Mouse (Mus musculus) cerebellum, adult (tissue): ENCODE data around the gene Abhd12.
A peak's percentile ranks its signal among the peaks of the same experiment; 100 is the strongest.
"Not testable (repeated sequence)": the region's sequence is repeated elsewhere in the genome, so short reads cannot be mapped to it uniquely, and the experiment has no call there.

ENCODE experiments used
- ATAC-seq: cut with Nextera tagmentation; 2 replicates; pipeline ENCODE4 v1.9.2; 2017; ENCODE audit warnings: mild to moderate bottlenecking, moderate library complexity, mixed read lengths; ENCODE audit not compliant: insufficient number of reproducible peaks, low FRiP score, low TSS enrichment

The Abhd12 gene

DNA sequence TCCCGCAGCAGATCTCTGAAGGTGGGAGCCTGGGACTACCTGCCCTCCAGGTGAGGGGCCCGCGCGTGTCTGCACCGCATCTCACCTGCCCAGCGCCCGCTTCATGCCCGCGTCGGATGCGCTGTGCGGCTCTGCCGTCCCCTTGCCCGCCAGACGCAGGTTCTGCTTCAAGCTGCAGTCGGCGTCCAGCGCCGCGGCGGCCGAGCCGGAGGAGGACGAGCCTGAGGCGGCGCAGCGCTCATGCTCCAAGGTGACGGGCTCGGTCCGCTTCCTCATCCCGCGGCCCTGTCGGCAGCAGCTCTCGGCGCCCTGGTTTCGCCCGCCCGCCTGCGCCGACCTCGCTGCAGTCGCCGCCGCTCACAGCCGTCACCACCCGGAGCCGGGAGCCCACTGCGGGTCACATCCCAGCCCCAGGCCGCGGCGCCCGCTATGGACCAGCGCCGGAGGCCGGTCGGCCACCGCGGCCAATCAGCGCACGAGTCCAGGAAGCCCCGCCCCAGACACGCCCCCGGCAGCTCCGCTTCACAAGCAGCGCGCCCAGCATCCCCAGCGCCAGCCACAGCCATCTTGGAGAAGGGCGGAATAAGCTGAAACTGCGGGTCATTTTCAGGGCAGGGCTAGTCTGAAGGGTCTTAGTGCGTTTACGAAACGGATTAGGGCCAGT, at the start of gene Abhd12:
Abhd12 (minus strand) TSS at position 470 of the 664 bp plus-strand sequence.
- ATAC-seq = peak; percentile 96

DNA sequence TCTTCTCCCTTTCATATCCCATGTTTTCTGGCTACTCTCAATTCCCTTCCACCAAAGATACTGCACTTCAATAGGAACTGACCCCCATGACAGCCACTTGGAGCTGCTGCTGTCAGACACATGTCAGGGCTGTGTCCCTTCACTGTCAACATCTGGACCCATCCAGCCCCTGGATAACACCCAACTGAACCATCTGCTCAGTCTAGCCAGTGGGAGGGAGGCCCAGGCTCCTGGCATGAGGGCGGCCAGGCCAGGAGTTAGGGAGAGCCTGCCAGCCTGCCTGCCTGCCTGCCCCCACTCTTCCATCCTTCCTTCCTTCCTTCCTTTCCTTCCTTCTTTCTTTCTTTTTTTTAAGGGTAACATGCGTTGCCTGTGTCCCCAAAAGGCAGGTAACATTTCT, 46.7 kb upstream of the Abhd12 start:
- ATAC-seq = no peak

DNA sequence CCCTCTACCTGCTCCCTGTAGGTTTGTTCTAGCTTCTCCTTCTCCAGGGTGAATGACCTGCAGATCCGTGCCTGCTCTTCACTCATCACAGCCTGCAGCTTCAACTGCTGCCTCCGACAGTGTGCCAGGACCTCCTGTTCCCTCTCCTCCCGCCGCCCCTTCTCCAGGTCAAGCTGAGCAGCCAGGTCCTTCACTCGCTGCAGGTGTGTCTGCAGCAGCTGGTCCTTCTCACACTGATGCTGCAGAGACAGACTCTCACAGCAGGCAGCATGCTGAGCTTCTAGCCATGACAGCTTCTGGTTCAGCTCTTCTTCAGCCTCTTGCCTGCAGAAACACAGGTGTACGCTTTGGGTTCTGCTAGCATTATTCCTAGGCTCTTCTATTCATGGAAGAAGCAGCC, 45.5 kb upstream of the Abhd12 start:
- no peak for ATAC-seq

DNA sequence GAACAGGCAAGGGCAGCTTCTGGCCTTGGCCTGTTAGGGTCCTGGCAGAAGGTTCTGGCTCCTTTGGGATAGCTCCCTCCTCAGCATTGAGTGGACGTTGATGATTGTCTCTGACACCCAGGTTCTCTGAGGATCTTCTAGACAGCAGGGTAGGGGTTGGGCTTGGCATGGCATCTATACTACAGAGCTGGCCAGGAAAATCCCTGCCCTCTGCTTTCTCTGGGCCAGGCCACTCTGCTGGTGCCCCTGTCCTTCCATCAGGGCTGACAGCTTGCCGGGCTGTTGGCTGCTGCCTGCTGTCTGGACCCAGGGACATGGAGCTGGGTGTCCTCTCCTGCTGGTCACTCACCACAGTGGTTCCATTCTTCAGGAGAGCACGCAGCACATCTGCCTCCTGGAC, 45.1 kb upstream of the Abhd12 start:
- no peak for ATAC-seq

DNA sequence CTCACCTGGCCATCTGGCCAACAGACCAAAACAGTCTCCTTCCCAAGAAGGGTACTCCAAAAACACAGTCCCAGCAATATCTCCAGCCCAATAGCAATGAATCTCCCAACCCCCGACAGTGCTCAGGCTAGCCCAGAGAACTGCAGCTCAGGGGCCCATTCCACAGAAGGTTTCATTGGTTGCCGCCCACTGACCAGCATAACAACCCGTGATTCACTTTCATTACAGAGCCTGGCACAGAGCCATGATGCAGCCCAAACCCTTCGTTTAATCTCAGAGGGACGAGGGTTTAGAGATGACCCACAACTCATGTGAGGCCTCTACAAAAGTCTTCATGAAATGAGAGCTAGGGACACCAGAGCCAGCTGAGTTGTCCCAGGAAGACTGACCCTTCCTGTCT, 44.2 kb upstream of the Abhd12 start:
- ATAC-seq = no peak

DNA sequence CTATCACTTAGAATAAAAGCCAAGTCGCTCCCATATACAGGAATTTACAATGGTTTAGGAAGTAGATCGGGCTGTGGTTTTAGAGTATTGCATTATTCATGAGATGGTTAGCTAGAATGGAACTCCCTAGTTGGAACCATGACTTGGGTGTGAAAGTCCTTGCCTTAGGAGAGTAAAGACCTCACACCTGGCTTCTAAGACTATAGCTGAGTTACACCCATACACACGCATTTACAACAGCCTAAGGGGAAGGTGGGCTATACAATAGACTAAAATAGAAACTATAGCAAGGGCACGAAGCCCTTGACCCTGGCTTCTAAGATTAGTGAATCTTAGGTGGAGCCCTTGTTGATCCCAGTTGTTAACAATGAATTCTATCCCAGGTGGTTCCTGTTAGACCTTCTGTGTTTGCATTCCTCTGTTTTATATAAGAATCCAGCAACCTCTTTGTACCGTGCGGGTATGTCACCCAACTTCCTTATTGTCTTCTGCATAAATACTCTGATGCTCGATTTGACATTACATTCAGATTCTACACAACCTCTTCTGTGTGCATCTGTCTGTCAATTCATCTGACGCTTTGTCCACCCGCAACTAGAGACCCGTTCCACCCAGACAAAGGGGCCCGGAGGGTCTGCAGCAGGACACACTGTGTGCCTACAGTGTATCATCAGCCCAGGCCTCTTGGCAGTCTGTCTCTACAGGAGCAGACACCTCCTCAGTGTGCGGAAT, 43.5 kb upstream of the Abhd12 start:
- ATAC-seq = not testable (repeated sequence)

DNA sequence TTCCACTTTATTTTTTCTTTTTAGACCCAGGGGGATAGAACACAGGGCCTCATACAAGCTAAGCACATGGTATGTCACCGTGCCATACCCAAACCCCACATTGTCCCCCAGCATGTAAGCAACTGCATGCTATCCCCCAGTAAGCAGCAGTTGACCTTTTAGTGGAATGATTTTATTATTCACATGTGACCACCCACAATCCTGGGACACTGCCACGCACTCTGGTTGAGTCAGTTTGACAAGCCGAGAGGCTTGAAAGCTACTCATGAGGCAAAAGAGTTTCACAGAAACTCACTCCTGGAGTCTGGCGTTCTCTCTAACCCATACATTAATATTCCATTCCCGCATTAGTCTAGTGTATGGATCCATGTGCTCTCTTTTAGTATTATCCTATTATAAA, 42.8 kb upstream of the Abhd12 start:
- not testable (repeated sequence) for ATAC-seq

DNA sequence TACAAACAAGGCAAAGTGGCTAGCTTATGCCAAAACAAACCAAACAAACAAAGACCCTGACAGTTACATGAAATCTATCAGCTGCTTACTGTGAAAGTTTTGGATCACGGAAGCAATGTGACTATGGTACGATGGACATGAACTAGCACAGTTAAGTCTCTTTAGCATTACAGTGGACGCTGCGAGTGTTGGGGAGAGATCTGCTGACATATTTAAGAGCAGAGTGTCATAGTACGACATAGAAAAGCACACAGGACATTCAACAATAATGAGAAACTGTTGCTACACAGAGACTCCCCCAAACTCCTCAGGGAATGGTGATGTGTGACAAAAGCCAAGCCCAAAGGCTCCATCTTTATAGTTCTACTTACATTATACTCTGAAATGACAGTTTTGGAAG, 39.5 kb upstream of the Abhd12 start:
- no peak for ATAC-seq

DNA sequence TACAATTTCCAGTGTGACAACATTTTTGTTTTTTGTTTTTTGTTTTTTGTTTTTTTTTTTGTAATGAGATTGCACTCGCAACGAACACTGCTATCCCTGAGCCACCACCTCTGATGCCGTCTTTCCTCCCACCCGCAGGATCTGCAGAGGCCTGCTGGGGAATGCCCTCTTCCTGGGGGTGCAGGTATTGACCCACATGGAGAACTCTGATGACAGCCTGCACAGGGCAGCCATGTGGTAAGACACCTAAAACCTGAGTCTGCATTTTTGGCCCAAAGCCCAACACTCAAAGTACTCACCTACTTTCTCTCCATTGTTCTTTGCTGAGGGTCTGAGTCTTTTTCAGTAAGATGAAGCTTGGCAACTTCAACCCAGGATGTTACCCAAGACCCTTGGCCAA, 30.1 kb upstream of the Abhd12 start:
- no peak for ATAC-seq

DNA sequence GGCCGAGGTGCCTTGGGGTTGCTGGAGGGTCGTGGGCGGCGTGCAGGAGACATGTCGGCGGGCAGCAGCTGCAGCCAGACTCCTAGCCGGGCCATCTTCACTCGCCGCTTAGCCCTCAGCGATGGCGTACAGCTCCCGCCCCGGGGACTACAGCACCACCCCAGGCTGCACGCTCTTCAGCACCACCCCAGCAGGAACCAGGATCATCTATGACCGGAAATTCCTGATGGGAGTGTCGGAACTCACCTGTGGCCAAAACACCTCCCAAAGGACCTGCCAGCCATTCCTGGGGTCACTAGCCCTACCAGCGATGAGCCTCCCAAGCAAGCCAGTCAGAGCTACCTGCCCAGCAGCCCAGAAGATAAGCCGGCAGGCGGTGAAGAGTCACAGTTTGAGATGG, 28.9 kb upstream of the Abhd12 start:
- ATAC-seq = no peak

DNA sequence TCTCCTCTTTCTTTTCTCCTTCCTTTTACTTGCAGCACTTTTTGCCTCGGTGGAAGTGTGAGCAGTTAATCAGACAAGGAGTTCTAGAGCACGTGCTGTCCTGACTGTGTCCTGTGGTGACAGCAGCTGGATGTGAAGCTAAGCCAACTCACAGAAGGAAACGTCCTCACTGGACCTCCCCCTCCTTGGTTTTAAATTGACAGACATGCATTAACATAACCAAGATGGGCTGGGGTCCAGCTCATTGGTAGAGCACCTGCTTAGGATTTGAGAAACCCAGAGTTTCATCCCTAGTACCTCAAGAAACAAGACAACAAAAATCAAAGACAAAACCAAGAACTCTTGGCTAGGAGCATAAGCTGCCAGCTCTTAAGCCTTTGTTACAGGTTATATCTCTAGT, 26.3 kb upstream of the Abhd12 start:
- ATAC-seq = no peak

DNA sequence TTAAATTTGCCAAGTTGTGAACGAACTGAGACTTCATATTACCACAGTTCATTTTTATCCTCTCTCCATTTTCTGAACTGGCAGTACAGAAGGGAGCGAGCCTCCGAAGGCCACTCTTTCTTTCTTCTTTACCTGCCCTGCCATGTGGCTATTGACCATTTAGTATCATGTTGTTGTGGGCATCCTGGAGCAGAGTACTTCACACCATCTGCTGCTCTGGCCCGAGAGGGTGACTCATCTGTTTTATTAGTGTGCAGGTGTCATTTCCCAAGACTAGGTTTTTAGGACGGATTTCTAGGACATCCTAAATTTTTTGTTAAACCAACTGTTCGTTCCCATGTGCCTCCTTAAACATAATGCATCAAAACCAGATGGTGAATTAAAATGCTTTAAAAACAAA, 24.6 kb upstream of the Abhd12 start:
- ATAC-seq = no peak

DNA sequence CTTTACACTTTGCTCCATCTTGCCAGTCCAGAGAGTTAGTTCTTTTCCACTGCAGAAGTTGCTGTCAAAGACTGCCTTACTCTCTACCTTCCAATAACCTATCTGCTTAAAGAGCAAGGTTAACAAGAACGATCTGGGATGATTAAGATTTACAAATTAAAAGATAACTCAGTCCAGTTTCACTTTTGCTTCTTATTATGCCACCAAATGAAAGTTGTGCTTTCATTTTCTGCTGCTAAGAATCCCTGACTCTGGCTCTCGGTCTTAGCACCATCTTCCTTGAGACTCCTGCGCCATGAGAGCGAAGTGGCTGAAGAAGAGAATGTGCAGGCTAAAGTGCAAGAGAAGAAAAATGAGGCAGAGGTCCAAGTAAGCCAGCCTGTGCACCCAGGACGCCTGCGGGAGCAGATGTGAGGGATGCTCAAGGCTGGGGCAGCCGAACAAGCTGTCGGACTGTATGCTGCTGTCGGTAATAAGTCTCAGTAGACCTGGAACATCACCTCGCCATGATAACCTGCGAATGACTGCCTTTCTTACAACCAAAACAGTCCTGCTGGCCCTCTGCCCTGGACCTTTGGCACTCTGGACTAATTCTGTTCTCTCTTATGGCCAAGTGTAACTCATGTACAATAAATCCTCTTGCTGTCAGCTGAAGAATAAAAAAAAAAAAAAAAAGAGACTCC, 22.6 kb upstream of the Abhd12 start:
- ATAC-seq = no peak

DNA sequence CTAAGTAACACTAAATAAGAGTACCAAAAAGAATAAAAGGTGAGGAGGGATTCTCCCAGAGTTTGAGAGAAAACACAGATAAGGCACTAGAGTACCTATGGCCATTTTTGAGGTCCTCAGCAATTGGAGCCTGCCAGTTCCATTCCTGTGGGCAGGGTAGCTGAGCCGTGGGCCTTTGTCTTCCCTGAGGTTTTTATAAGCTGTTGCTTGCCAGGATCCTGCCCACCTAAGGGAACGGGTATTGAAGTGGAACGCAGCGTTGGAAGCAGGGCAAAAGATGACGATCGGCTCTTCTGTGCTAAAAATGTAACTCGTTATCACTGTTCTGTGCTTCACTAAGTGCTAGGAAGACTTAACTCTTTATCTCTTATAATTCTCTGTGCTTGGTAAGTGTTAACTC, 19.0 kb upstream of the Abhd12 start:
- no peak for ATAC-seq

DNA sequence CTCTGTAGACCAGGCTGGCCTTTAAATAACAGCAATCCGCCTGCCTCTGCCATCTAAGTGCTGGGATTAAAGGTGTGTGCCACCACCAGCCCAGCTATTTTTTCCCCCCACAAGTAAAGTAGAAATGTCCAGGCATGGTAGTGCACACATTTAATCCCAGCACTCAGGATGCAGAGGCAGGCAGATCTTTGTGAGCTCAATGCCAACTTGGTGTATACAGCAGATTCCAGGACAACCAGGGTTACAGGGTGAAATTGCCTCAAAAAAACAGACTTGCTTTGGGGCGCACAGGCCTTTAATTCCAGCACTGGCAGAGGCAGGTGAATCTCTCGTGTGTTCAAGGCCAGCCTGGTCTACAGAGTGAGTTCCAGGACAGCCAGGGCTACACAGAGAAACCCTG, 18.5 kb upstream of the Abhd12 start:
- ATAC-seq = no peak

DNA sequence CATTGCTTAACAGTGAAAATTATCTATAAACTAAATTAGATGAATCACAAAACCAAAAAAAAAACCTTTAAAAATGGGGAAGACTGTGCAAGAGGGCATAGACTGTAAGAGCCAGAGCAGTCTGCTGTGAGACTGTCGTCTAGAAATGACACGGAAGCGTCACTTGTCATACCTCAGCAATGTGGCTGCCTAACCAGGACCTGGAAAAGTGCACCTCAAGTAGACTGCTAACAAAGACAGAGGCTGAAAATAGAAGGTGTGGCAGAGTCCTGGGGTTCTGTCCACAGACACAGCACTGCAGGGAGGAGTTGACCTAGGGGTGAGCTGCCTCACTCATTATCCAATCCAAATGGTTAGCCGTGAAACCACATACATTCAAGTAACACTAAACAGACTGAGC, 17.6 kb upstream of the Abhd12 start:
- ATAC-seq = no peak

DNA sequence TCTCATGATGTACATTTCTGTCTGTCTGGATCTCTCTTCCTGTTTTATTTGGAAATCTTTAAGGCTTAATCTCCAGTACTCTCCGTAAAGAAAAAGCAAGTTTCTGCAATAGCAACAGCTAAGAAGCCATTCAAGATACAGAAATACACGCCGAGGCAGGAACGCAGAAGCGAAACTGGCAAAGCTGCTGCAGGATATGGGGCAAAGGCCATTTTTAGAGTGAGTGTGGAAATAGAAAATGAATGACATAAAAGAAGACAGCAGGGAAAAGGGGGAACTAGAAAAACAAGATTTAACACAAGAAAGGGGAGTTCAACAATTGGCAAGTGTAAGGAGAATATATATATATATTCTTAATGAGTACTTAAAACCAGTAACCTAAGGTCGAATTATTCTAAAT, 17.2 kb upstream of the Abhd12 start:
- no peak for ATAC-seq

DNA sequence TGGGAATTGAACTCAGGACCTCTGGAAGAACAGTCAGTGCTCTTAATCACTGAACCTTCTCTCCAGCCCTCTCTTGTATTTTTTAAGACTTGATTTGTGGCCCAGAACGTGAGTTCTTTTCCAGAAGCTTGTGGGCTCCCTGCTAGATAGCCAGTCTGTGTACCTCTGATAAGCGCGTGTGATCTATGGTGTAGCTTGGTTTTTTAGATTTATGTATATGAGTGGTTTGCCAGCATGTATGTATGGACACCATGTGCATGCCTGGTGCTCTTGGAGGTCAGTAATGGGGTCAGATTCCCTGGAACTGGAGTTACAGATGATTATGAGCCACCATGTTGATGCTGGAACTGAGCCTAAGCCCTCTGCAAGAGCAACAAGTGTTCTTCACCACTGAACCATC, 16.0 kb upstream of the Abhd12 start:
- no peak for ATAC-seq

DNA sequence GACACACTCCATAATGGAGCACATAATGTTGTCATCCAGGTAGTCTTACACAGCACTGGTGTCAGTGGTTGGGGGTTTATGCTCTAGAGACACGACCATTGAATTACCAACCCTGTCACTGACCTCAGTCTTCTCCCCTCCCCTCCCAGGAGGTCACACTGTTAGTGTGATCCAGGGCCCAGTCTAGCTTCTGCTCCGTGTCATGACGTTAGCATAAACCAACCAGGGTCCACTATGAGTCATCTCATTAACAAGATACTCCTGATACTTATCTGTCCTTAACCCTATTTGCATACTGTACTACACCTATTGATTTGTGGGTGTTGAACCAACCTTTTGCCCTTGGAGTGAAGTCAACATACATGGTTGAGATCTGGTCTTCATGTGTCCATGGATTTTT, 14.2 kb upstream of the Abhd12 start:
- ATAC-seq = no peak

DNA sequence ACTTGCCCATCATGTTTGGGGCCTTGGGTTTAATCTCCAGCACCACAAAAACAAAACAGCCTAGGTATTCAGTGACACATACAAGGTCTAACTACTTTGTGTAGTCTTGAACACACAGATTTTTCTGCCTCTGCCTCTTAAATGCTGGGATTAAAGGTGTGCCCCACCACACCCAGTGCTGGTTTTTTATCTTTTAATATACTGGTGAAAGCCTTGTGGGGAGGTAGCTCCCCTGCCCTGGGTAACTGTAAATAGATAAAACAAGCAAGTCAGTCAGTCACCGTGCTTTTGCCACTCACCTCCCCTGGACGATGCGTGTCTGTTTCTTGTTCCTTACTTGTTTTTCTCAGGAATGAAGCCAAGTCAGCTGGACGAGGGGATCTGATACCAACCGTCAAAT, 11.2 kb upstream of the Abhd12 start:
- ATAC-seq = no peak

DNA sequence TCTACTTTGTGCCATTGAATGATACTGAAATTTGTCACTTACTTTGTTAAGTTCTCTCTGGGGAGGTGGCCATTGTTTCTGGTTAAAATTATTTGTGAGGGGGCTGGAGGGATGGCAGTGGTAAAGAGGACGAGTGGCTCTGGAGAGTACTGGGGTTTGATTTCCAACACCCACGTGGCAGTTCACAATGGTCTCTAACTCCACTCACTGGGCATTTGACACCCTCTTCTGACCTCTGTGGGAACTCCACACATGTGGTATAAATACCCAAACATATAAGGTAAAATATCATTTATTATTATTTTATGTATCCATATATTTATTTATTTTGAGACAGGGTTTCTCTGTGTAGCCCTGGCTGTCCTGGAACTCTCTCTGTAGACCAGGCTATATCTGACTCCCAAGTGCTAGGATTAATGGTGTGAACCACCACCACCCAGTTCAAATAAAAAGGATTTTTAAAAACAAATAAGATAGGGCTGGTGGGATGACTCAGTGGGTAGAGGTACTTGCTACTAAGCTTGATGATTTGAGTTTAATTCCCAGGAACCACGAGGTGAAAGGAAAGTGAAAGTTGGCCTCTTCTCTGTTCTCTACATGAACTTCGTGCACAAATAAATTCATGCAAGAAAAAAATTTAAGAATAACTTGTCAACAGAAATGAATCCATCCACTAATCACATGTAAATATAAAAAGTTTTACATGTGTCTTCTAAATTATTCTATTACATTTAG, 10.4 kb upstream of the Abhd12 start:
- no peak for ATAC-seq
